Mouse (Mus musculus): ENCODE data around the gene Zmynd8. TPM values are rescaled to one million over a fixed set of nuclear protein-coding genes. Genes with fewer than 3 reads are reported as not detected.

Zmynd8 gene
- total RNA-seq, 2 experiments from 2014 or later, result 138 to 143 TPM

- peak in 1 of 2 experiments; percentile 71 for DNase-seq (ENCODE audit: low spot score in 2 of 2)
Measured at GRCm38 (mm10) chr2:165880501-165881182, 18.2 kb downstream of the Zmynd8 start.

- no peak for DNase-seq (ENCODE audit: low spot score in 2 of 2)
Measured at GRCm38 (mm10) chr2:165879403-165880178, 19.2 kb downstream of the Zmynd8 start.

- no peak for DNase-seq (ENCODE audit: low spot score in 2 of 2)
Measured at GRCm38 (mm10) chr2:165878907-165879361, 19.9 kb downstream of the Zmynd8 start.

- no peak for DNase-seq (ENCODE audit: low spot score in 2 of 2)
Measured at GRCm38 (mm10) chr2:165878021-165878585, 20.7 kb downstream of the Zmynd8 start.

- no peak for DNase-seq (ENCODE audit: low spot score in 2 of 2)
Measured at GRCm38 (mm10) chr2:165877180-165877579, 21.6 kb downstream of the Zmynd8 start.

GRCm38 (mm10) chr2:165876201-165876918 is 22.5 kb downstream of the Zmynd8 start:
- DNase-seq (ENCODE audit: low spot score in 2 of 2), result no peak

- no peak for DNase-seq (ENCODE audit: low spot score in 2 of 2)
Measured at GRCm38 (mm10) chr2:165875406-165875955, 23.3 kb downstream of the Zmynd8 start.

GRCm38 (mm10) chr2:165874461-165875339 is 24.1 kb downstream of the Zmynd8 start:
- peak in 1 of 2 experiments; percentile 81 for DNase-seq (ENCODE audit: low spot score in 2 of 2)

- DNase-seq (ENCODE audit: low spot score in 2 of 2), result no peak
Measured at GRCm38 (mm10) chr2:165873777-165874176, 25.0 kb downstream of the Zmynd8 start.

GRCm38 (mm10) chr2:165873196-165873595 is 25.6 kb downstream of the Zmynd8 start:
- DNase-seq (ENCODE audit: low spot score in 2 of 2), result no peak

- DNase-seq (ENCODE audit: low spot score in 2 of 2), result no peak
Measured at GRCm38 (mm10) chr2:165869257-165869656, 29.6 kb downstream of the Zmynd8 start.

- DNase-seq (ENCODE audit: low spot score in 2 of 2), result no peak
Measured at GRCm38 (mm10) chr2:165868522-165869175, 30.2 kb downstream of the Zmynd8 start.

- no peak for DNase-seq (ENCODE audit: low spot score in 2 of 2)
Measured at GRCm38 (mm10) chr2:165867549-165867948, 31.3 kb downstream of the Zmynd8 start.

GRCm38 (mm10) chr2:165866951-165867387 is 31.8 kb downstream of the Zmynd8 start:
- DNase-seq (ENCODE audit: low spot score in 2 of 2), result peak in 1 of 2 experiments; percentile 46

- no peak for DNase-seq (ENCODE audit: low spot score in 2 of 2)
Measured at GRCm38 (mm10) chr2:165866412-165866811, 32.4 kb downstream of the Zmynd8 start.

GRCm38 (mm10) chr2:165864769-165865168 is 34.0 kb downstream of the Zmynd8 start:
- no peak for DNase-seq (ENCODE audit: low spot score in 2 of 2)

- DNase-seq (ENCODE audit: low spot score in 2 of 2), result no peak
Measured at GRCm38 (mm10) chr2:165861683-165862594, 36.9 kb downstream of the Zmynd8 start.

GRCm38 (mm10) chr2:165860962-165861682 is 37.7 kb downstream of the Zmynd8 start:
- no peak for DNase-seq (ENCODE audit: low spot score in 2 of 2)
